Comparison of ENCODE assay signal across 10 mouse cellular contexts in genomic region chr19:17834894-17835293, GRCm38 (mm10). TPM values are rescaled to one million over a fixed set of nuclear protein-coding genes. Genes with fewer than 3 reads are reported as not detected.
DNase-seq lines count a peak whose midpoint lies in the region; ATAC-seq and TF ChIP-seq lines count a peak whose summit lies in the region.
"Had no signal": no experiment of that assay in that cellular context is flagged by ENCODE, and none has a peak within 500 bp of the region (broad histone marks: within the 10 kb centered on the region; RNA-seq: fewer than 3 reads in every experiment).

No protein-coding gene starts in this region.

- no peak for ATAC-seq in heart, embryonic 14.5 days (ENCODE audit: insufficient number of reproducible peaks, insufficient read depth, low FRiP score, low read depth)
- no peak for ATAC-seq in lung, postnatal 0 days
- no peak for ATAC-seq in hindbrain, embryonic 16.5 days
- ATAC-seq in neural tube, embryonic 13.5 days (ENCODE audit: low read depth), result no peak
- ATAC-seq: CD4-positive, CD25-positive, alpha-beta regulatory T cell, adult 4 months had no signal

- H3K27me3 ChIP-seq in heart, embryonic 14.5 days (ENCODE audit: control insufficient read depth, insufficient read depth, low read length), result no peaks in the 10 kb centered on the region
- no peaks in the 10 kb centered on the region for H3K27me3 ChIP-seq in lung, postnatal 0 days (replicated peaks; ENCODE audit: insufficient read depth, low read length)
- no peaks in the 10 kb centered on the region for H3K27me3 ChIP-seq in hindbrain, embryonic 16.5 days (replicated peaks; ENCODE audit: control insufficient read depth, insufficient read depth, low read length)
- H3K27me3 ChIP-seq in neural tube, embryonic 13.5 days, result peaks cover 17% of the 10 kb centered on the region

- no peak for TF ChIP-seq EP300 in lung, postnatal 0 days (IDR thresholded peaks at IDR 0.05)

- H3K4me2 ChIP-seq in heart, embryonic 14.5 days (ENCODE audit: low read length), result peak overlapping the region; percentile 96
- peak overlapping the region; percentile 91; the same call in 1 of the 2 replicates for H3K4me2 ChIP-seq in lung, postnatal 0 days (replicated peaks; ENCODE audit: low read depth, low read length)
- H3K4me2 ChIP-seq in hindbrain, embryonic 16.5 days (ENCODE audit: low read length), result peak overlapping the region; percentile 87
- H3K4me2 ChIP-seq in neural tube, embryonic 13.5 days, result peak overlapping the region; percentile 67

- H3K36me3 ChIP-seq in heart, embryonic 14.5 days (ENCODE audit: control insufficient read depth, insufficient read depth, low read length), result no peaks in the 10 kb centered on the region
- H3K36me3 ChIP-seq in lung, postnatal 0 days (ENCODE audit: insufficient read depth, low read length), result no peaks in the 10 kb centered on the region
- no peaks in the 10 kb centered on the region for H3K36me3 ChIP-seq in hindbrain, embryonic 16.5 days (ENCODE audit: control insufficient read depth, insufficient read depth, low read length)
- H3K36me3 ChIP-seq in neural tube, embryonic 13.5 days, result no peaks in the 10 kb centered on the region

- no peak overlapping the region for H3K27ac ChIP-seq in heart, embryonic 14.5 days (replicated peaks in 1 of 2; ENCODE audit: control insufficient read depth in 1 of 2, insufficient read depth in 1 of 2, low read depth in 2 of 2, low read length in 2 of 2)
- H3K27ac ChIP-seq in lung, postnatal 0 days (ENCODE audit: low read length), result no peak overlapping the region
- no peak overlapping the region for H3K27ac ChIP-seq in hindbrain, embryonic 16.5 days (ENCODE audit: low read depth, low read length)
- no peak overlapping the region for H3K27ac ChIP-seq in neural tube, embryonic 13.5 days (replicated peaks)

- no peak for DNase-seq in heart, adult 8-10 months (ENCODE audit: low spot score)
- DNase-seq in lung, postnatal 0 days (ENCODE audit: low spot score), result no peak
- no peak for DNase-seq in lung, postnatal 4 days
- no peak for DNase-seq in cerebellum, postnatal 36 days
- DNase-seq in kidney, adult 8-10 months, result no peak

- peak overlapping the region in 1 of 2 experiments; percentile 74; a peak in 1 of 4 replicates for H3K4me3 ChIP-seq in heart, embryonic 14.5 days (ENCODE audit: control insufficient read depth in 1 of 2, insufficient read depth in 1 of 2, low read depth in 1 of 2, low read length in 2 of 2)
- peak overlapping the region; percentile 76; the same call in 1 of the 2 replicates for H3K4me3 ChIP-seq in lung, postnatal 0 days (ENCODE audit: low read depth, low read length)
- H3K4me3 ChIP-seq in hindbrain, embryonic 16.5 days (ENCODE audit: low read length), result peak overlapping the region; percentile 58
- H3K4me3 ChIP-seq in neural tube, embryonic 13.5 days, result peak overlapping the region; percentile 78

- no peak for TF ChIP-seq CTCF in lung, postnatal 0 days (IDR thresholded peaks at IDR 0.05)

- no peak overlapping the region for H3K9ac ChIP-seq in heart, embryonic 14.5 days (ENCODE audit: low read length)
- H3K9ac ChIP-seq in lung, postnatal 0 days (replicated peaks; ENCODE audit: low read depth), result no peak overlapping the region
- H3K9ac ChIP-seq in hindbrain, embryonic 16.5 days (ENCODE audit: low read depth, low read length), result no peak overlapping the region
- H3K9ac ChIP-seq in neural tube, embryonic 13.5 days, result no peak overlapping the region

- peaks cover 3 to 25% of the 10 kb centered on the region in 2 experiments for H3K4me1 ChIP-seq in heart, embryonic 14.5 days (ENCODE audit: control insufficient read depth in 2 of 2, insufficient read depth in 2 of 2, low read length in 2 of 2)
- 0 out of 2 replicates have a peak, but pooled peaks cover 4% of the 10 kb centered on the region for H3K4me1 ChIP-seq in lung, postnatal 0 days (ENCODE audit: insufficient read depth, low read depth, low read length)
- peaks cover 8% of the 10 kb centered on the region; the same call in 1 of the 2 replicates for H3K4me1 ChIP-seq in hindbrain, embryonic 16.5 days (ENCODE audit: control insufficient read depth, insufficient read depth, low read depth, low read length)
- peaks cover 20% of the 10 kb centered on the region for H3K4me1 ChIP-seq in neural tube, embryonic 13.5 days (replicated peaks)

- no peaks in the 10 kb centered on the region for H3K9me3 ChIP-seq in heart, embryonic 14.5 days (ENCODE audit: control insufficient read depth, low read length)
- H3K9me3 ChIP-seq in lung, postnatal 0 days (ENCODE audit: low read length), result no peaks in the 10 kb centered on the region
- no peaks in the 10 kb centered on the region for H3K9me3 ChIP-seq in hindbrain, embryonic 16.5 days (ENCODE audit: control insufficient read depth, low read length)
- H3K9me3 ChIP-seq in neural tube, embryonic 13.5 days, result no peaks in the 10 kb centered on the region

RNA-seq across cellular contexts. Expression of gene Pcsk5, which starts 2.5 kb away (rescaled TPM):
- 14.1 and 14.7 TPM in 2 replicates for polyA plus RNA-seq in heart, embryonic 14.5 days (2014; fragmentation: Nextera tagmentation; extraction: Ambion mirVana)
- total RNA-seq in heart, adult 8-10 months (2022), result 1 to 10 TPM; 1.8 to 2.5 (median 2.1) TPM
- polyA plus RNA-seq in lung, postnatal 0 days (2015; fragmentation: Nextera tagmentation; extraction: Ambion mirVana), result 26.3 and 29.9 TPM in 2 replicates
- polyA plus RNA-seq in hindbrain, embryonic 16.5 days (2015; fragmentation: Nextera tagmentation; extraction: Ambion mirVana), result 11.5 and 11.7 TPM in 2 replicates
- 8.6 and 9.5 TPM in 2 replicates for polyA plus RNA-seq in neural tube, embryonic 13.5 days (2015; fragmentation: Nextera tagmentation; extraction: Ambion mirVana)
- total RNA-seq: megakaryocyte, adult 5-6 weeks had no signal
- polyA plus RNA-seq: CD4-positive, CD25-positive, alpha-beta regulatory T cell, adult 4 months had no signal
